In genomic region chr5:43582876-43583275, GRCm38 (mm10) we compare ENCODE assay signal across 10 mouse cellular contexts.
DNase-seq lines count a peak whose midpoint lies in the region; ATAC-seq and TF ChIP-seq lines count a peak whose summit lies in the region.
"Had no signal": no experiment of that assay in that cellular context is flagged by ENCODE, and none has a peak within 500 bp of the region (broad histone marks: within the 10 kb centered on the region; RNA-seq: fewer than 3 reads in every experiment).

No protein-coding gene starts in this region.

- no peak for TF ChIP-seq EP300 in liver, postnatal 0 days (IDR thresholded peaks at IDR 0.05; ENCODE audit: low read depth)

- no peak overlapping the region for H3K4me2 ChIP-seq in neural tube, embryonic 11.5 days (ENCODE audit: low read depth)
- no peak overlapping the region for H3K4me2 ChIP-seq in neural tube, embryonic 15.5 days
- H3K4me2 ChIP-seq in liver, postnatal 0 days (ENCODE audit: low read depth, low read length): no peak overlapping the region
- H3K4me2 ChIP-seq: hindbrain, embryonic 15.5 days had no signal

- H3K4me1 ChIP-seq in neural tube, embryonic 11.5 days (ENCODE audit: control insufficient read depth, insufficient read depth, low read length): no peaks in the 10 kb centered on the region
- no peaks in the 10 kb centered on the region for H3K4me1 ChIP-seq in neural tube, embryonic 15.5 days
- no peaks in the 10 kb centered on the region for H3K4me1 ChIP-seq in cortical plate, adult 2 months (ENCODE audit: control insufficient read depth, insufficient read depth, low read length)
- no peaks in the 10 kb centered on the region for H3K4me1 ChIP-seq in liver, postnatal 0 days (ENCODE audit: insufficient read depth)
- H3K4me1 ChIP-seq: hindbrain, embryonic 15.5 days; megakaryocyte, embryonic 14.5 days had no signal

- ATAC-seq in neural tube, embryonic 11.5 days (ENCODE audit: insufficient read depth, low FRiP score, low TSS enrichment): peak; percentile 48; the same call in 1 of the 2 replicates
- no peak; the same call in 1 of the 2 replicates for ATAC-seq in neural tube, embryonic 15.5 days (ENCODE audit: low FRiP score)
- ATAC-seq in liver, postnatal 0 days: no peak

- H3K9me3 ChIP-seq in neural tube, embryonic 11.5 days (ENCODE audit: control insufficient read depth, low read length): no peaks in the 10 kb centered on the region
- H3K9me3 ChIP-seq in neural tube, embryonic 15.5 days (replicated peaks): no peaks in the 10 kb centered on the region
- H3K9me3 ChIP-seq in liver, postnatal 0 days (ENCODE audit: low read length): no peaks in the 10 kb centered on the region
- H3K9me3 ChIP-seq: hindbrain, embryonic 15.5 days; megakaryocyte, embryonic 14.5 days had no signal

- peak; percentile 60 for TF ChIP-seq CTCF in gastrocnemius, adult 2 months (IDR thresholded peaks at IDR 0.05)
- TF ChIP-seq CTCF in cortical plate, adult 2 months (IDR thresholded peaks at IDR 0.05; ENCODE audit: extremely low read depth, insufficient read depth, low read length): peak; percentile 62
- TF ChIP-seq CTCF in liver, postnatal 0 days (IDR thresholded peaks at IDR 0.05; ENCODE audit: low read depth): peak; percentile 63

- 40% methylated on average over 2 of the region's 2 CpGs for WGBS in neural tube, embryonic 11.5 days
- WGBS in neural tube, embryonic 15.5 days: 30% methylated on average over 2 of the region's 2 CpGs
- 30% methylated on average over 2 of the region's 2 CpGs for WGBS in liver, postnatal 0 days (ENCODE audit: insufficient replicate concordance)

- DNase-seq in gastrocnemius, adult 2 months: peak; percentile 26
- no peak for DNase-seq in gastrocnemius, postnatal 36 days
- DNase-seq in neural tube, embryonic 11.5 days (ENCODE audit: low spot score): no peak
- DNase-seq in liver, postnatal 0 days: no peak
- no peak for DNase-seq in spleen, postnatal 14 days (ENCODE audit: low spot score in 2 of 2)
- DNase-seq in urinary bladder, postnatal 14 days (ENCODE audit: low spot score): no peak

- intact Hi-C loops in gastrocnemius, adult 2 months (cut with DNase I): loop anchor here (5.0 kb wide), 1 partner anchor 49 kb away; no protein-coding TSS in a partner anchor
- intact Hi-C loops in gastrocnemius, postnatal 36 days (cut with DNase I): no loop called here

- no peak overlapping the region for H3K27ac ChIP-seq in gastrocnemius, adult 2 months
- H3K27ac ChIP-seq in neural tube, embryonic 11.5 days (ENCODE audit: low read depth, low read length): no peak overlapping the region
- no peak overlapping the region for H3K27ac ChIP-seq in neural tube, embryonic 15.5 days (replicated peaks)
- no peak overlapping the region for H3K27ac ChIP-seq in cortical plate, adult 2 months (ENCODE audit: insufficient read depth, low read length)
- no peak overlapping the region for H3K27ac ChIP-seq in liver, postnatal 0 days (ENCODE audit: low read depth)
- H3K27ac ChIP-seq: hindbrain, embryonic 15.5 days had no signal

- H3K27me3 ChIP-seq in neural tube, embryonic 11.5 days (ENCODE audit: control insufficient read depth, insufficient read depth, low read length): no peaks in the 10 kb centered on the region
- H3K27me3 ChIP-seq in neural tube, embryonic 15.5 days (replicated peaks): no peaks in the 10 kb centered on the region
- no peaks in the 10 kb centered on the region for H3K27me3 ChIP-seq in liver, postnatal 0 days (ENCODE audit: insufficient read depth, low read length)
- H3K27me3 ChIP-seq: hindbrain, embryonic 15.5 days; megakaryocyte, embryonic 14.5 days had no signal

- H3K4me3 ChIP-seq in gastrocnemius, adult 2 months: no peak overlapping the region
- no peak overlapping the region for H3K4me3 ChIP-seq in neural tube, embryonic 11.5 days (ENCODE audit: low read depth, low read length)
- no peak overlapping the region for H3K4me3 ChIP-seq in neural tube, embryonic 15.5 days (replicated peaks)
- H3K4me3 ChIP-seq in cortical plate, adult 2 months (ENCODE audit: insufficient read depth, low read length): no peak overlapping the region
- no peak overlapping the region for H3K4me3 ChIP-seq in liver, postnatal 0 days (ENCODE audit: low read depth, low read length)
- H3K4me3 ChIP-seq: hindbrain, embryonic 15.5 days; megakaryocyte, embryonic 14.5 days had no signal

- H3K36me3 ChIP-seq in neural tube, embryonic 11.5 days (ENCODE audit: control insufficient read depth, insufficient read depth, low read length): no peaks in the 10 kb centered on the region
- H3K36me3 ChIP-seq in neural tube, embryonic 15.5 days: no peaks in the 10 kb centered on the region
- H3K36me3 ChIP-seq in liver, postnatal 0 days (replicated peaks; ENCODE audit: insufficient read depth, low read length): no peaks in the 10 kb centered on the region
- H3K36me3 ChIP-seq: hindbrain, embryonic 15.5 days had no signal

- no peak overlapping the region for H3K9ac ChIP-seq in neural tube, embryonic 11.5 days (ENCODE audit: low read length)
- H3K9ac ChIP-seq in neural tube, embryonic 15.5 days (replicated peaks): no peak overlapping the region
- H3K9ac ChIP-seq in liver, postnatal 0 days (replicated peaks): no peak overlapping the region
- H3K9ac ChIP-seq: hindbrain, embryonic 15.5 days had no signal

- no peak for TF ChIP-seq POLR2A in cortical plate, adult 2 months (IDR thresholded peaks at IDR 0.05; ENCODE audit: extremely low read depth, insufficient read depth, low read length)
